Mouse (Mus musculus): Measurements from ENCODE around the gene AC131692.1.

GRCm38 (mm10) chr19:6139701-6140100, 45.5 kb downstream of the AC131692.1 start:
- no peak for TF ChIP-seq CTCF (IDR thresholded peaks at IDR 0.05; ENCODE audit: borderline replicate concordance, insufficient read depth, low read length)
- no peak for TF ChIP-seq POLR2A (IDR thresholded peaks at IDR 0.05; ENCODE audit: low read depth, low read length)
